Mouse (Mus musculus) bone marrow macrophage, adult 2 months (primary cell): ENCODE results near the gene Brd3.

Experiments
- CTCF ChIP-seq: IDR thresholded peaks from 2 replicates; pipeline ENCODE4 v1.5.1; 2012; ENCODE audit warnings: low read depth, mild to moderate bottlenecking, low read length, moderate library complexity
- POLR2A ChIP-seq: IDR thresholded peaks from 2 replicates; pipeline ENCODE4 v1.6.1; 2012; ENCODE audit warnings: mild to moderate bottlenecking, low read depth, low read length, borderline replicate concordance

DNA sequence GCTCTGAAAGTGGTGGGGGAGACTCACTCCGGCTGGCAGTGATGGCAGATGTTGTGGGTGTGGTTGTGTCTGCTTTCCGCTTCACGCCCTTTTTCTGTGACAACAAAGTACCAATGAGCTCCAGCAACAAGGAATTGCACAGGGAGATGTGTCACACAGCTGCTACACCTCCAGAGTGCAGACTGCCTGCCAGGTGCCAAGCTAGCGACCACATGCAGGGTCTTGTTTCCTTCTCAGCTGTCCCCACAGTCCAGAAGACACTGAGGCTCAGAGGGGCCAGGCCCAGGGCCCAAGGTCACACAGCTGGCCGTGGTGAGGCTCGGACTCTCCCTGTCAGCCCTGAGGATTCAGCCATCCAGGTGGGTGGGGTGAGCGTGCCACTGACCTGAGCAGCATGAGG, 47.7 kb downstream of the Brd3 start:
- TF ChIP-seq CTCF (no peak), POLR2A (no peak)
